ENCODE assay signal across 15 mouse cellular contexts in genomic region chr7:28084215-28084614, GRCm38 (mm10). TPM values are rescaled to one million over a fixed set of nuclear protein-coding genes. Genes with fewer than 3 reads are reported as not detected.
DNase-seq lines count a peak whose midpoint lies in the region; ATAC-seq and TF ChIP-seq lines count a peak whose summit lies in the region.
"Had no signal": no experiment of that assay in that cellular context is flagged by ENCODE, and none has a peak within 500 bp of the region (broad histone marks: within the 10 kb centered on the region; RNA-seq: fewer than 3 reads in every experiment).

No protein-coding gene starts in this region.

- no peaks in the 10 kb centered on the region for H3K4me1 ChIP-seq in forebrain, embryonic 14.5 days (ENCODE audit: control insufficient read depth, insufficient read depth, low read length)
- no peaks in the 10 kb centered on the region for H3K4me1 ChIP-seq in forebrain, embryonic 11.5 days (replicated peaks; ENCODE audit: control insufficient read depth, insufficient read depth, low read length)
- H3K4me1 ChIP-seq in midbrain, embryonic 14.5 days (ENCODE audit: control insufficient read depth, insufficient read depth, low read length) = no peaks in the 10 kb centered on the region
- H3K4me1 ChIP-seq in midbrain, embryonic 10.5 days = no peaks in the 10 kb centered on the region
- no peaks in the 10 kb centered on the region for H3K4me1 ChIP-seq in intestine, postnatal 0 days (replicated peaks; ENCODE audit: control insufficient read depth, insufficient read depth, low read length)
- no peaks in the 10 kb centered on the region for H3K4me1 ChIP-seq in heart, embryonic 10.5 days
- H3K4me1 ChIP-seq: forebrain, embryonic 13.5 days; heart, embryonic 15.5 days; liver, embryonic 15.5 days; megakaryocyte, embryonic 14.5 days; neural tube, embryonic 12.5 days had no signal

- ATAC-seq in forebrain, embryonic 14.5 days = no peak
- no peak for ATAC-seq in forebrain, embryonic 11.5 days (replicated peaks; ENCODE audit: low FRiP score)
- ATAC-seq in midbrain, embryonic 14.5 days (ENCODE audit: low FRiP score, low TSS enrichment) = no peak
- no peak for ATAC-seq in intestine, postnatal 0 days
- ATAC-seq: forebrain, embryonic 13.5 days had no signal

- intact Hi-C loops in left cerebral cortex, postnatal 25 days (cut with DNase I) = no loop called here

- H3K36me3 ChIP-seq in forebrain, embryonic 14.5 days (ENCODE audit: control insufficient read depth, insufficient read depth, low read length) = no peaks in the 10 kb centered on the region
- H3K36me3 ChIP-seq in forebrain, embryonic 11.5 days (ENCODE audit: control insufficient read depth, insufficient read depth, low read length) = no peaks in the 10 kb centered on the region
- H3K36me3 ChIP-seq in midbrain, embryonic 14.5 days (ENCODE audit: control insufficient read depth, insufficient read depth, low read length) = no peaks in the 10 kb centered on the region
- H3K36me3 ChIP-seq in midbrain, embryonic 10.5 days = no peaks in the 10 kb centered on the region
- no peaks in the 10 kb centered on the region for H3K36me3 ChIP-seq in intestine, postnatal 0 days (ENCODE audit: control insufficient read depth, insufficient read depth)
- H3K36me3 ChIP-seq in heart, embryonic 10.5 days = no peaks in the 10 kb centered on the region
- H3K36me3 ChIP-seq: heart, embryonic 15.5 days; liver, embryonic 15.5 days; neural tube, embryonic 12.5 days had no signal

- H3K27me3 ChIP-seq in forebrain, embryonic 14.5 days (replicated peaks; ENCODE audit: control insufficient read depth, insufficient read depth, low read length) = no peaks in the 10 kb centered on the region
- H3K27me3 ChIP-seq in forebrain, embryonic 11.5 days (ENCODE audit: control insufficient read depth, insufficient read depth, low read length) = no peaks in the 10 kb centered on the region
- no peaks in the 10 kb centered on the region for H3K27me3 ChIP-seq in midbrain, embryonic 14.5 days (ENCODE audit: control insufficient read depth, insufficient read depth, low read length)
- H3K27me3 ChIP-seq in midbrain, embryonic 10.5 days (ENCODE audit: low read depth, poor library complexity, severe bottlenecking) = no peaks in the 10 kb centered on the region
- no peaks in the 10 kb centered on the region for H3K27me3 ChIP-seq in intestine, postnatal 0 days (replicated peaks; ENCODE audit: control insufficient read depth, insufficient read depth, low read length)
- H3K27me3 ChIP-seq in heart, embryonic 10.5 days (ENCODE audit: insufficient read depth, poor library complexity, severe bottlenecking) = no peaks in the 10 kb centered on the region
- H3K27me3 ChIP-seq: forebrain, embryonic 13.5 days; liver, embryonic 15.5 days; neural tube, embryonic 12.5 days had no signal

- WGBS in forebrain, embryonic 14.5 days = 67% methylated on average over 7 of the region's 7 CpGs
- 90% methylated on average over 7 of the region's 7 CpGs for WGBS in forebrain, embryonic 11.5 days
- 78% methylated on average over 7 of the region's 7 CpGs for WGBS in midbrain, embryonic 14.5 days
- WGBS in midbrain, embryonic 10.5 days = 85% methylated on average over 7 of the region's 7 CpGs
- WGBS in intestine, postnatal 0 days = 84% methylated on average over 7 of the region's 7 CpGs
- WGBS in heart, embryonic 10.5 days = 67% methylated on average over 7 of the region's 7 CpGs

- H3K9ac ChIP-seq in forebrain, embryonic 14.5 days (ENCODE audit: low read length) = no peak overlapping the region
- no peak overlapping the region for H3K9ac ChIP-seq in forebrain, embryonic 11.5 days (ENCODE audit: low read length)
- H3K9ac ChIP-seq in midbrain, embryonic 14.5 days (replicated peaks; ENCODE audit: low read length) = no peak overlapping the region
- no peak overlapping the region for H3K9ac ChIP-seq in intestine, postnatal 0 days (ENCODE audit: low read depth, low read length)
- H3K9ac ChIP-seq: forebrain, embryonic 13.5 days; heart, embryonic 15.5 days; liver, embryonic 15.5 days; neural tube, embryonic 12.5 days had no signal

- H3K4me2 ChIP-seq in forebrain, embryonic 14.5 days (ENCODE audit: low read length) = no peak overlapping the region
- no peak overlapping the region for H3K4me2 ChIP-seq in forebrain, embryonic 11.5 days (ENCODE audit: low read depth, low read length, severe bottlenecking)
- no peak overlapping the region for H3K4me2 ChIP-seq in midbrain, embryonic 14.5 days (ENCODE audit: low read length)
- H3K4me2 ChIP-seq in intestine, postnatal 0 days (replicated peaks; ENCODE audit: low read depth) = no peak overlapping the region
- H3K4me2 ChIP-seq: forebrain, embryonic 13.5 days; heart, embryonic 15.5 days; liver, embryonic 15.5 days; neural tube, embryonic 12.5 days had no signal

- TF ChIP-seq CTCF in intestine, postnatal 0 days (IDR thresholded peaks at IDR 0.05; ENCODE audit: low read depth) = no peak

- no peaks in the 10 kb centered on the region for H3K9me3 ChIP-seq in forebrain, embryonic 14.5 days (replicated peaks; ENCODE audit: control insufficient read depth, low read length)
- no peaks in the 10 kb centered on the region for H3K9me3 ChIP-seq in forebrain, embryonic 11.5 days (ENCODE audit: control insufficient read depth, low read length)
- H3K9me3 ChIP-seq in midbrain, embryonic 14.5 days (ENCODE audit: control insufficient read depth, low read length) = no peaks in the 10 kb centered on the region
- peaks cover 5% of the 10 kb centered on the region for H3K9me3 ChIP-seq in midbrain, embryonic 10.5 days (replicated peaks)
- H3K9me3 ChIP-seq in intestine, postnatal 0 days (ENCODE audit: control insufficient read depth) = no peaks in the 10 kb centered on the region
- no peaks in the 10 kb centered on the region for H3K9me3 ChIP-seq in heart, embryonic 10.5 days
- H3K9me3 ChIP-seq: forebrain, embryonic 13.5 days; heart, embryonic 15.5 days; liver, embryonic 15.5 days; neural tube, embryonic 12.5 days had no signal

- peak; percentile 8 for DNase-seq in forebrain, embryonic 14.5 days (ENCODE audit: low spot score)
- no peak for DNase-seq in forebrain, embryonic 11.5 days (ENCODE audit: low spot score)
- peak; percentile 1 for DNase-seq in midbrain, embryonic 14.5 days
- DNase-seq in midbrain, embryonic 10.5 days (ENCODE audit: low spot score) = no peak
- peak; percentile 49 for DNase-seq in forelimb bud, embryonic 11.5 days (ENCODE audit: low read depth, low spot score)
- peak; percentile 14 to 70 for DNase-seq in left cerebral cortex, postnatal 25 days (ENCODE audit: low spot score in 2 of 2)
- no peak for DNase-seq in heart, embryonic 10.5 days (ENCODE audit: low spot score)
- DNase-seq: adrenal gland, postnatal 14 days; cerebellum, postnatal 36 days had no signal

- H3K4me3 ChIP-seq in forebrain, embryonic 14.5 days (ENCODE audit: low read depth, low read length) = no peak overlapping the region
- no peak overlapping the region for H3K4me3 ChIP-seq in forebrain, embryonic 11.5 days (ENCODE audit: low read depth, low read length)
- no peak overlapping the region for H3K4me3 ChIP-seq in midbrain, embryonic 14.5 days (replicated peaks; ENCODE audit: low read depth, low read length)
- H3K4me3 ChIP-seq in midbrain, embryonic 10.5 days = no peak overlapping the region
- no peak overlapping the region for H3K4me3 ChIP-seq in intestine, postnatal 0 days (ENCODE audit: low read depth, low read length)
- H3K4me3 ChIP-seq in heart, embryonic 10.5 days = no peak overlapping the region
- H3K4me3 ChIP-seq: forebrain, embryonic 13.5 days; heart, embryonic 15.5 days; liver, embryonic 15.5 days; megakaryocyte, embryonic 14.5 days; neural tube, embryonic 12.5 days had no signal

- H3K27ac ChIP-seq in forebrain, embryonic 14.5 days (ENCODE audit: low read depth, low read length) = no peak overlapping the region
- no peak overlapping the region for H3K27ac ChIP-seq in forebrain, embryonic 11.5 days (ENCODE audit: low read depth, low read length)
- H3K27ac ChIP-seq in midbrain, embryonic 14.5 days (replicated peaks; ENCODE audit: low read depth, low read length) = no peak overlapping the region
- no peak overlapping the region for H3K27ac ChIP-seq in midbrain, embryonic 10.5 days (replicated peaks)
- no peak overlapping the region for H3K27ac ChIP-seq in intestine, postnatal 0 days (ENCODE audit: low read depth, low read length)
- H3K27ac ChIP-seq in heart, embryonic 10.5 days = no peak overlapping the region
- H3K27ac ChIP-seq: forebrain, embryonic 13.5 days; heart, embryonic 15.5 days; liver, embryonic 15.5 days; neural tube, embryonic 12.5 days had no signal

RNA-seq across cellular contexts. Expression of gene Fcgbp, which starts 13.2 kb away (rescaled TPM):
- 0.20 and 0.28 TPM in 2 replicates for polyA plus RNA-seq in forebrain, embryonic 14.5 days (2014; fragmentation: Nextera tagmentation; extraction: Ambion mirVana)
- polyA plus RNA-seq in forebrain, embryonic 11.5 days (2014; fragmentation: Nextera tagmentation; extraction: Ambion mirVana) = 0.25 and 0.33 TPM in 2 replicates
- 0.08 and 0.25 TPM in 2 replicates for polyA plus RNA-seq in midbrain, embryonic 14.5 days (2014; fragmentation: Nextera tagmentation; extraction: Ambion mirVana)
- 0.15 and 0.20 TPM in 2 replicates for polyA plus RNA-seq in midbrain, embryonic 10.5 days (2016; fragmentation: Nextera tagmentation; extraction: Ambion mirVana)
- under 1 TPM; 0.25 to 0.44 TPM for total RNA-seq in left cerebral cortex, postnatal 25 days (2021)
- 444 and 492 TPM in 2 replicates for polyA plus RNA-seq in intestine, postnatal 0 days (2015; fragmentation: Nextera tagmentation; extraction: Ambion mirVana)
- 0.41 TPM in 1 of 2 replicates, not detected in the other for polyA plus RNA-seq in heart, embryonic 10.5 days (2016; fragmentation: Nextera tagmentation; extraction: Ambion mirVana)
- total RNA-seq: adrenal gland, postnatal 14 days had no signal
- polyA plus RNA-seq: neural tube, embryonic 12.5 days had no signal

RNA-seq across cellular contexts. Expression of gene Psmc4, which starts 34.3 kb away (rescaled TPM):
- polyA plus RNA-seq in forebrain, embryonic 14.5 days (2014; fragmentation: Nextera tagmentation; extraction: Ambion mirVana) = 380 and 381 TPM in 2 replicates
- polyA plus RNA-seq in forebrain, embryonic 11.5 days (2014; fragmentation: Nextera tagmentation; extraction: Ambion mirVana) = 404 and 450 TPM in 2 replicates
- polyA plus RNA-seq in midbrain, embryonic 14.5 days (2014; fragmentation: Nextera tagmentation; extraction: Ambion mirVana) = 275 and 305 TPM in 2 replicates
- 446 and 458 TPM in 2 replicates for polyA plus RNA-seq in midbrain, embryonic 10.5 days (2016; fragmentation: Nextera tagmentation; extraction: Ambion mirVana)
- total RNA-seq in left cerebral cortex, postnatal 25 days (2021) = 100 to 1,000 TPM; 124 to 130 TPM
- 149 and 155 TPM in 2 replicates for polyA plus RNA-seq in intestine, postnatal 0 days (2015; fragmentation: Nextera tagmentation; extraction: Ambion mirVana)
- polyA plus RNA-seq in heart, embryonic 10.5 days (2016; fragmentation: Nextera tagmentation; extraction: Ambion mirVana) = 315 and 364 TPM in 2 replicates

RNA-seq across cellular contexts. Expression of gene 9530053A07Rik, which starts 45.1 kb away (rescaled TPM):
- polyA plus RNA-seq in forebrain, embryonic 14.5 days (2014; fragmentation: Nextera tagmentation; extraction: Ambion mirVana) = 0.03 and 0.09 TPM in 2 replicates
- polyA plus RNA-seq in forebrain, embryonic 11.5 days (2014; fragmentation: Nextera tagmentation; extraction: Ambion mirVana) = 0.11 and 0.12 TPM in 2 replicates
- 0.04 TPM in 2 replicates for polyA plus RNA-seq in midbrain, embryonic 14.5 days (2014; fragmentation: Nextera tagmentation; extraction: Ambion mirVana)
- polyA plus RNA-seq in midbrain, embryonic 10.5 days (2016; fragmentation: Nextera tagmentation; extraction: Ambion mirVana) = 0.05 and 0.17 TPM in 2 replicates
- under 1 TPM in 1 of 2 experiments, not detected in 1; 0.09 TPM for total RNA-seq in left cerebral cortex, postnatal 25 days (2021)
- polyA plus RNA-seq in intestine, postnatal 0 days (2015; fragmentation: Nextera tagmentation; extraction: Ambion mirVana) = 2.3 and 2.4 TPM in 2 replicates
- 0.05 and 0.06 TPM in 2 replicates for polyA plus RNA-seq in heart, embryonic 10.5 days (2016; fragmentation: Nextera tagmentation; extraction: Ambion mirVana)
- total RNA-seq: adrenal gland, postnatal 14 days had no signal
- polyA plus RNA-seq: liver, embryonic 15.5 days had no signal

Comparison
In these comparisons a context has a peak if more than half of its experiments do, and no peak if none do; other contexts are left out.
1. DNase-seq: peak in forebrain, embryonic 14.5 days (single experiment), midbrain, embryonic 14.5 days (single experiment), forelimb bud, embryonic 11.5 days (single experiment) and left cerebral cortex, postnatal 25 days (2 of 2); none in forebrain, embryonic 11.5 days (single experiment), midbrain, embryonic 10.5 days (single experiment) and heart, embryonic 10.5 days (single experiment).
2. RNA of gene Fcgbp, which starts 13.2 kb away (polyA plus RNA-seq): 444 to 492 TPM in intestine, postnatal 0 days; 0.41 TPM in heart, embryonic 10.5 days, 0.20 to 0.28 TPM in forebrain, embryonic 14.5 days, 0.25 to 0.33 TPM in forebrain, embryonic 11.5 days, 0.08 to 0.25 TPM in midbrain, embryonic 14.5 days and 0.15 to 0.20 TPM in midbrain, embryonic 10.5 days; every median in the first group is over 100 times any median in the second.